Mouse (Mus musculus): ENCODE measurements around the gene Cxcl2.

The Cxcl2 gene

DNA sequence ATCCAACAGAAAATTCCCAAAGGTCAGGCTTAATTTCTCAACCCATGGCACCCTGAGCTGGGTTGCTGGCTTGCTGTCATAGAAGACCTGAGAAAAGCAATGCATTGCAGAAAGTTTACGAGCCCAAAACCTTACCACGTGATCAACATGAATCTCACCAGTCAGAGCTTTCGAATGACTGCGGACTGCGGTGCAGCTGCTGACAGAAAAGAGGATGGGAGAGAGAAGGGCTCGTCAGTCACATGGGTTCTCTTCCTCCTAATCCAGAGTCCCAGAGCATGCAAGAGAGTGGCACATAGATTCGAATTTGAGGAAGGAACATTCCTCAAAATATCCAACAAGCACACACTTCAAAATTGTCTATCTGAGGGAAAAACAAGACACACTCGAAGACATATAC is 9.4 kb upstream of the Cxcl2 start:
- DNase-seq (ENCODE audit: low spot score in 2 of 2), result no peak

DNA sequence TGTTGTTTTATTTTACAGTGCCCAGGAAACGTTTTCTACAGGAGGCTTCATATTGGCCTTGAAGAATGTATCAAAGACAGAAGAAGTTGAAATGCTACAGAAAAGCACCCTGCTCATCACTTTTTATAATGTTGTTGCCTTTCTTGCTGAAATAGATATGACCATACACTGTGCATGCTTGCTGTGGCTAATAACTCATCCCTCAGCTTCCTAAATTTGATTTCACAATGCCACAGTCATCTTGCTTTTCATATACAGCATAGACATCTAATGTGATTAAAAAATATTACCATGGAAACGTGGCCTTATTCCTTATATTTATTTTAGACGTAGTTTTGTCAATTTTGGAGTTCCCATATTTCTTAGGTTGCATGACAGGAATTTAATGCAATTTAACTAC is 6.2 kb upstream of the Cxcl2 start:
- DNase-seq (ENCODE audit: low spot score in 2 of 2), result no peak

DNA sequence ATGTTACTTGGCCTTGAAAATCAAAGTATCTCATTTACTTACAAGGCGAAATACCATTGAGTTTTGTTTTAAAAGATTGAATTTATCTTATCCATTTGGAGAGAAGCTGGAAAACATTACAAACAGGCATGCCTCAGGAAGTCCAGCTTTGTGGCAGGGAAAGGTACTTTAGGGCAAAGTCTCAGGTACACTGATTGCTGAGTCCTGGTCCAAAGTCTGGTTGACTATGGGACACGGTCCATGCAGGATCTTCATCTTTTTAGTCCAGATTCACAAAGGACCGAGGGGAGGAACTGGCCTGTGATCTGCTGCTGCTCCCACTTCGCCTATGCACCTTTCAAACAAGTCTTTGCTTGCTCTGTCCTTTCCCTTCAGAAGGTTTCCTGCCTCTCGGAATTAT is 4.4 kb upstream of the Cxcl2 start:
- DNase-seq (ENCODE audit: low spot score in 2 of 2), result no peak

DNA sequence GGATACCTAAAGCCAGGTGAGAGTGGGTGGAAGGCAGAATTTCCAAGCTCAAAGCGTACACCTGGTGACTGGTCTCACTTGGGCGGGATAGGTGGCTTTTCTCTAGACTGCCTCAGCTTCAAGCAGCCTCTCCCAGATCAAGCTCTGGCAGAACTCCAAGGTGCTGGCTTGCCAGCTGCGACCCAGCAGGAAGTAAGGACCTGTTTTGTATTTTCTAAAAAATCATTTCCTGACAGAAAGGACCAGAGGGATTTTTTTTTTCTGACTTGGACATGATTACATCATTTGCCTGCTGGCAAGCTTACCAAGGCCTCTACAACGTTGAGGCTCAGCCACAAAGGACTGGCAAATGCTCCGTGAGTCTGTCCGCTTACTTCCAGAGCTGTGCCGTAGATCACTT is 3.5 kb upstream of the Cxcl2 start:
- DNase-seq (ENCODE audit: low spot score in 2 of 2), result no peak

DNA sequence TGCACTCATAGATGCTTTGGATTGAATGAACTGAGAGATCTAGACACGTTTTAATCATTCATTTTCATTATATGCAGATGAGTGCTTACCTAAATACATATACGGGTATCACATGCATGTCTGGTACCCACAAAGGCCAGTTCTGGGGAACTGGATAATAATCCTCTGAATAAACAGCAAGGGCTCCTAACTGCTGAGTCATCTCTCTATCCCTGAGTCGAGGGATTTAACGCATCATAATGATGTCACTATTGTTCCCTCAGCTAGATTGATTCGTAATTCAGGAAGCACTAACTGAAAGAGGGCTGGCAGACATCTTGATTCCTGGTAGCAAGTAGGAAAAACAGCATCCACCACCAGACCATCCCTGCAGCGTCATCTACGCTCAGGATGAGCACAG is 3.0 kb upstream of the Cxcl2 start:
- DNase-seq (ENCODE audit: low spot score in 2 of 2), result no peak

DNA sequence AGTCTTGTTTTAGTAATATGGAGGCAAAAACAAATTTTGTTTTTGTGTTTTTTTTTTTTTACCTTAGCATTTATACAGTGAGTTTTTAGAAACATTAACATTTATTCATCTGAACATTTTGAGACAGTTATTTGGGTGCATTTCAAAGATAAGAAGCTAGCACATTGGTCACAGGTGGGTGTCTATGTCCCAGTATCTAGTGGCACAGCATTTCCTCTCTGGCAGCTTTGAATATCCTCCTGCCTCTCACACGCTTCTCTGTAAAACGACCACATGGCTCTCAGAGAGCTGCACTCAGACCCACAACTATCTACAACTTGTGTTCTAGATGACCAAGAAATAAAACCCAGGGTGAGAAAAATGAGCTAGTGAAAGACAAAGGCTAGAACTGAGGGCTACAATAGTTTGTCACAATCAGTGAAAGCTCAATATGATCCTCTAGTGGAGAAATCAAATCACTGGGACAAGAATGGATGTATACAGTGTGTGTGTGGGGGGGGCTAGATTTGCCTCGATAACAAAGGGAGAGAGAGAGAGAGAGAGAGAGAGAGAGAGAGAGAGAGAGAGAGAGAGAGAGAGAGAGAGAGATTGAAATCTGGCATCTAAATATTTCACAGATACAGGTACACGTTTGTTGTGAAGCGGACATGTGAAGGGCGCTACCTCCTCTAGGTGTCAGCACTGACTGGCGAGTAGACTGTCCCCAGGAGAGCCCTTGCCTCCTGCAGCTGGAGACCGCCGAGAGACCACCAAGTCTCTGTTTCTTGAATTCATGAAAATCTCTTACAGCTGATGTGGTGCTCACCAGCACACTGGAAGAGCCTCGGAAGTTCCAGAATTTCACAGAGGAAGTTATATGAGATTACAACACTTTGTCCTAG is 1.1 kb upstream of the Cxcl2 start:
- no peak for DNase-seq (ENCODE audit: low spot score in 2 of 2)

DNA sequence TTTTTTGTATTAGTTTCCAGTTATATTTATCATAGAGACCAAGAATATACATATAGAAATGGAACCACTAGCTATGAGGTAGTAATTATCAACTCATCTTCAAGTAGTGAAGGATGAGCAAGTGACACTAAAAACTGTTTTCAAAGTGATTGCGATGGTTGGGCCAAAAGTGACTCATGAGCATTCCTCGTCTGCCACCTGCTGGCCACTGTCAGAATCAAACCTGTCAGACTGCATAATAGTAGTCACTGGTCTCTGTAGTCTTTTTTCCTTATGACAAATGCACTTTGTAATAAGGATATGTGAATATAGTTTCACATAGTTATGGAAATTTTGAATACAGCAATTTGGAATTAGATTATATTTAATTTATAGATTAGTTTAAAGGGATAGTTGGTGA is 5.3 kb downstream of the Cxcl2 start:
- DNase-seq (ENCODE audit: low spot score in 2 of 2), result peak in 1 of 2 experiments; percentile 38

DNA sequence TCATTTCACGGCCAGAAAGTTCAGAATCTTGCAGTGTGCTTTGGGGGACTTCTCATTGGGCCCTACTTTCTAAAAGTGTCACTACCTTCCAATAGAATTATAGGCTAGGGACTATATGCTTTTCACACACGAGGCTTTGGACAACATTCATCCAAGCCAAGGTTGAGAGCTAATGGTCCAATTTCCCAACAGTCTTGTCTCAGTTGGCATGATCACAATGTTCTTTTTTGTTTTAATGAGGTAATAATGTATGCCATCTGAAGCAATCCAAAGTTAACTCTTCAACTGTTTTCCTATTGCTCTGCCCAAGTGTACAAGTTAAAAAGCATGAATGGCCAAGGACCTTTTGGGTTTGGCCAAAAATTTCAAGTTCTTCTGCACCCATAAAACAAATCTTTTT is 15.8 kb downstream of the Cxcl2 start:
- no peak for DNase-seq (ENCODE audit: low spot score in 2 of 2)

DNA sequence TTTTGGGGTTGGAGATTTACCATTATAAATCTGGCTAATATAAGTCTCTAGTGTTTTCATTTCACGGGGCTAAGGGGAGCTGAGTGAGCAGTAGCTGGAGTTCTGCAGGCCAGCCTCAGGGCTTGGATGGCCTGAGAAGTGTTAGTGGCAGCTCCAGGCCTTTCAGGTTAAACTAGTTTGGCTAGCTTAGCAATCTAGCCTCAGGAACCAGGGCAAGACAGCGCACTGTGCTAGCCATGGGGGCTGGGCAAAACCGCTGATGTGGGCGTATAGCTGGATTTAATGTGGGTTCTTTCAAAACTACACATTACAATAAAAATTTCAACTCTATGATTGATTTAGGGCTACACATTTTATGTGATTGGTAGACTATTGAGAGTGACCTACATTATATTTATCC is 19.3 kb downstream of the Cxcl2 start:
- no peak for DNase-seq (ENCODE audit: low spot score in 2 of 2)

DNA sequence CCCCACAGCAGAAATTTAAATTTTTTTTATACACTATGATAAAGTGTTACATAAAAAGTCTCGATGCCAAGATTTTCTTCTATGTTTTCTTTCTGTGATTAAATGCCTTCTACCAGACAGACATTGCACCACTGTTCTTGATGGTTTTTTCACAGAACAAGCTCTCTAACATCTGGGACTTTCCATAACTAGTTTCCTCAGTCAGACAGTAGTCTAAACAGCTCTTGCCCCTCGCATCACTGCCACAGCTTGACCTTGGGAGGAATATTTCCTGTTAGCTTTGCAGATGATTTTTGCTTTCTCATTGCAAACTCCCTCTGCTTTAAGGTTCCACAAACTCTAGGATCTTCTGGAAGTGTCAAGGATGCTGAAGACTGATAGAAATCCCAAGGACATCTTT is 26.9 kb downstream of the Cxcl2 start:
- DNase-seq (ENCODE audit: low spot score in 2 of 2), result no peak

DNA sequence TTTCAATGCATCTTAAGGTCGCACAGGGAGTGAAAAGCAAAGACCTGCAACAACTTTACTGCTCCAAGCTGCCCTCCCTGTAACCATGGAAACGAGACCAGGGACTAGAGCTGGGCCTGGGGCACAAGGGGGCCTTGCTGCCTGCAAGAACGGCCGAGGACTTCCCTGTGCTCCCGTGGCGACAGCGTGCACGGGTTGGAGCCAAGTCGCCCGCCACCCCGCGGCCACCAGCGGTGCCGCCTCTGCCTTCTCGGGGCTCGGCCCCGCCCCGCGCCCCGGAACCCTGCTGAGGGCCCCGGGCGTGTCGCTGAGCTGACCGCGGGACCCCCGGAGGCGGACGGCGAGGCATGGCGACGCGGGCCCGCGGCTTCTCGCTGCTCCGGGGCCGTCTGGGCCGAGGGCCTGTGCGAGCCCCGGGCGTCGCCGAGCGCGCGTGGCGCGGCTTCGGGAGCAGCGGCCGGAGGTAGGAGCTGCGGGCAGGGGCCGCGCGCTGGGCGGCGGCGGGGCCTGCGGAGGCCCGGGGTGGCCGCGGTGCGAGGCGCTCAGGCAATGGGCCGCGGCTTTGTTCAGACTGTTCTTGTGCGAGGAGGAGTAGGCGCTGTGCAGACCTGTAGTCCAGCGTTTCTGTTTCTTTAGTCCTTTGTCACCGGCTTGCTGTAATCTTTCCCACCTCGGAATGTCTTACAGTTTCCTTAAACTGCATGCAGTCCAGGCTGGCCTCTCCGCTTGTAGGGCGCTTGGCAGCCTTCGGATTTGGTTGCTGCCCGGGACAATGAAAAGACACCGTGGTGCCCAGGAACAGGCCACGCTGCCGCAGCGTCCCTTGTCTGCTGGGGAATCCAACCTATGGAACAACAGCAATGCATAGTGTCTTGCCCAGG is 27.5 kb downstream of the Cxcl2 start, which contains the start of gene Mthfd2l:
Gene Mthfd2l (plus strand): TSS at position 147 of the 881 bp plus-strand sequence.
- DNase-seq (ENCODE audit: low spot score in 2 of 2), result peak; percentile 62 to 80

DNA sequence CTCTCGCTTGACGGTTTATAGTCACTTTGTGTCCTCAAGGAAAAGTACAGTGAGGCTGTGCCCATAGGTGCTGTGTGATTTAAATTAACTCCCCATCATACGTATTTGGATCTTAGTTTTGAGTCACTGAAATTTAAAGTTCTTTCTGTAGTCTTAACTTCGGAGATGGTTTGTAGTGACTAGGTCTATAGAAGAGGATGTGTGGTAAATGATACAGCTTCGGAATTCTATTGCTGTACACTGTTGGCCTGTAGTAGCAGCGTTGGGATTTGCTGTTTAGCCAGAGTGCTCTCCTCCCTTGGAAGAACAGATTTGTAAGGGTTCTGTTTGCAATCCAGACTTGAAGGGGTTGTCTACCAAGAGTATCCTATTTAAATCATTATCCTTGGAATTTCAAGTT is 28.2 kb downstream of the Cxcl2 start:
- DNase-seq (ENCODE audit: low spot score in 2 of 2), result no peak

DNA sequence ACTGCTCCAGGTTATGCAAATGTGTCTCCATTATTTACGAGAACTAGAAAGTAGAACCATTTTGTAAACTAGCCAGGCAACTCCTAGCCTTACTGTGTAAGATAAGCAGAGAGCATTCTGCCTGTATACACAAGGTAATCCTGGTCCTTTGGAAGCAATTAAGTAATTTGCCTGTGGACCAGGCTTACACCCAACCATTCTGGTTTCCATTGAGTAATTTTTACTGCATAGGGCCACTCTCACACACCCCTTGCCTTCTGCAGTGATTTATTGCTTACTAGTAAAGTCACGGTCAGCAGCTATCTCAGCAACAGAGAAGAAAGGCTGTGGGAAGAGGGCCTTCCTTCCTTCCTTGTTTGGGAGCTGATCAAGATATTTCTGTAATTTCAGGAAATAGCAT is 33.0 kb downstream of the Cxcl2 start:
- DNase-seq (ENCODE audit: low spot score in 2 of 2), result no peak

DNA sequence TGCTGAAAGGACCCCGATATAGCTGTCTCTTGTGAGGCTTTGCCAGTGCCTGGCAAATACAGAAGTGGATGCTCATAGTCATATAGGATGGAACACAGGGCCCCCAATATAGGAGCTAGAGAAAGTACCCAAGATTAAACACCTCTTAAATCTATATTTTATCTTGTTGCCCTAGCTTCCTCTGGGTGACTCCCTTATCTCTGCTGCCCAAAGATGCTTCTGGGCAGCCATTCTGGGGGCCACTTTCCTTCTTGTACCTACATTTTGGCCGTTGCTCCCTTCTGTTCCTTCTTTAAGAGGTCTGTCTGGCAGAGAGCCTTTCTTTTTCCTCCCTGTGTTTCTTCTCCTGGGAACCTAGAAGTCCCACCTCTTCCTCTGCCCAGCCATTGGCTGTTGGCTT is 41.8 kb downstream of the Cxcl2 start:
- no peak for DNase-seq (ENCODE audit: low spot score in 2 of 2)

DNA sequence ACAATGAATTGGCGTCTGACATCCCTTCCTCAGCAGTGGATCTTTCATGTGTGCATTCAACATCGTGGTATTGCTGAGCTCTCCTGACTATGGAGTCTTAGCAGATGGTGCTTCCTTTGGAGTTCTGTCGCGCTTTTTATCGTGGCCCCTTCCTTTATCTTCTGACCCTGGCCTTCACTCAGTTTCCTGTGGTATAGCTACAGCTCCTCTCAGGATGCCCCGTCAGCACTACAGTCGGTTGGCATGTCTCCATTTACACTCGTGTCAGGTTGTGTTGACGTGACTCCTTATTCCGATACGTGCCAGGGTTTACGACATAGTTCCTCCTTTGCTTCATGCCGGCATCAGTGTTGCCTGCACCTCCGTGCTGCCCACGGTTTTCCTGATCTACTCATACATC is 45.8 kb downstream of the Cxcl2 start:
- no peak for DNase-seq (ENCODE audit: low spot score in 2 of 2)

DNA sequence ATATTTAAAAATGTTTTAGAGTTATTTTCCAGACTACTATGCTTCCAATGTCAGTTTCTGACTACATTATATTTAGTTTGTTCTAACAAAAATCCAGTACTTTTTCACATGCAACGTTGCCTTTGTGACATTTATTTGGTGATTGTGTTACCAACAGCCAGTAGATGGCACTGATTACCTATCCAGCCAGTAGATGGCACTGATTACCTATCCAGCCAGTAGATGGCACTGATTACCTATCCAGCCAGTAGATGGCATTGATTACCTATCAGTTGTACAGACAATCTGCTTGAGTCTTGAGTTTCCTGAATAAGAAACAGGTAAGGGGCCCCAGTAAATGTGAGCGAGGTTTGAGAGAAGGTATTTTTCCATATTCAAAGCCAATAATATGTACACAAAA is 47.8 kb downstream of the Cxcl2 start:
- DNase-seq (ENCODE audit: low spot score in 2 of 2), result peak in 1 of 2 experiments; percentile 18

DNA sequence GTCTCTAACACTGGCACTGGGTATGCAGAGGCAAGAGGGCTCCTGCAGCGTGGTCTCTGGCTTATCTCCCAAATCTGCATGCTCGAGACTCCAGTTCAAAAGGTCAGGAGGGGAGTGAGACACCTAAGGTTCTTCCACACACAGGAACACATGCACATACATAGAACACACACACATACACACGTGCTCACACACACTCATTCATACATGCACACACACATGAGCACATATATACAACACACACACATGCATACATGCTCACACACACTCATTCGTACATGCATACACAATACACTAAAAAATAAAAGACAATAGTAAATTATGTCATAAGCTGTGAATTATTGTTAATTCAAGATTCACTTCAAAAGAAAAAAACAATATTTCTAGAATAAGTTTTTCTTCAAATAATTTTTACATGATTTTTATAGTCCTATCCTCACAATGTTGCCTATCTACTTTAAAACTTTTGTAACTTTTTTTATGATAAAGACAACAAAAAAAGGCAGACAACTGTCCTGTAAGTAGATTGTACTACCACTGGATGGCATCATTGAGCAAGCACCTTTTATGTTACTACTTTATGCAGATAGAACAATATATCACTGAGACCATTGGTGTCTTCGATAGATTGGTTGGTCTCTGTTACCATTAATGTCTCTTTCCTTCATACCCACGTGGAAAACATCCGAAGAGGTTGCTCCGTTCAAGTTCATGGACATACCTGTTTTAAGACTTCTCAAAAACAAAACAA is 49.2 kb downstream of the Cxcl2 start:
- no peak for DNase-seq (ENCODE audit: low spot score in 2 of 2)
